Mouse (Mus musculus) macrophage (primary cell): ENCODE measurements around the gene Snrpb. TPM values are rescaled to one million over a fixed set of nuclear protein-coding genes. Genes with fewer than 3 reads are reported as not detected.
A peak's percentile ranks its signal among the peaks of the same experiment; 100 is the strongest.

Source experiments
- H3K27ac ChIP-seq: fragments of 350-480 bp; formaldehyde crosslinking; 2 replicates; pipeline ENCODE4 v1.9.0; 2021
- H3K36me3 ChIP-seq: fragments of 350-480 bp; formaldehyde crosslinking; 2 replicates; pipeline ENCODE4 v1.9.0; 2021; ENCODE audit errors: inconsistent target
- H3K4me3 ChIP-seq: fragments of 350-480 bp; formaldehyde crosslinking; 2 replicates; pipeline ENCODE4 v1.9.0; 2021; ENCODE audit errors: inconsistent target
- H3K79me2 ChIP-seq: fragments of 350-480 bp; formaldehyde crosslinking; 2 replicates; pipeline ENCODE4 v1.9.0; 2021; ENCODE audit errors: inconsistent target
- whole genome bisulfite sequencing: methylation state at CpG from one replicate; pipeline ENCODE4 v1.1.7; 2026; ENCODE audit warnings: inconsistent platforms; ENCODE audit not compliant: missing documents; 5-methylcytosine and 5-hydroxymethylcytosine counted together
- polyA plus RNA-seq: library from polyadenylated mRNA; stranded (reverse); fragments of 250-400 nt; gene quantifications from 3 replicates; pipeline ENCODE4 v1.2.4, GENCODE M21; 2018; ENCODE audit warnings: inconsistent platforms
- total RNA-seq, 78 experiments: library from RNA; depleted of rRNA; stranded (reverse); fragments of 250-400 nt; gene quantifications; 1 replicate in 9 of 78; 2 replicates in 24 of 78; 3 replicates in 43 of 78; 4 replicates in 2 of 78; pipeline ENCODE4 v1.2.4; 2018; ENCODE audit warnings: inconsistent platforms in 56 of 78

The Snrpb gene
- 10 to 100 TPM in 25 of 26 experiments, 1 to 10 TPM in 1; 9.0 to 38.6 (median 23.1) TPM for total RNA-seq (2018; cell fraction: chromatin; rRNA removed)
- total RNA-seq (2018; cell fraction: cytosol; rRNA removed): 100 to 1,000 TPM in 14 of 26 experiments, 10 to 100 TPM in 12; 70.7 to 144 (median 105) TPM
- total RNA-seq (2018; cell fraction: nucleus; rRNA removed): 10 to 100 TPM; 22.8 to 63.6 (median 36.0) TPM
- 53.8 to 226 TPM (median 142 TPM) in 3 replicates for polyA plus RNA-seq

- peaks cover 44% of the 10 kb centered on the region for H3K79me2 ChIP-seq
- H3K27ac ChIP-seq: peak within 1 kb of the TSS; percentile 55
- peaks cover 29% of the 10 kb centered on the region; the same call in 1 of the 2 replicates for H3K36me3 ChIP-seq
- H3K4me3 ChIP-seq: peak within 1 kb of the TSS; percentile 90
- WGBS: under 1% methylated on average over 81 of the region's 81 CpGs
Observed at GRCm38 (mm10) chr2:130178706-130179506, at the start of gene Snrpb. Gene Snrpb, minus strand, starts transcription at chr2:130179403.

- 81% methylated on average over 2 of the region's 2 CpGs for WGBS
- Histone ChIP-seq H3K36me3 (no peaks in the 10 kb centered on the region), H3K27ac (no peak overlapping the region), H3K4me3 (no peak overlapping the region), H3K79me2 (no peaks in the 10 kb centered on the region)
Observed at GRCm38 (mm10) chr2:130211581-130211980, 32.4 kb upstream of the Snrpb start.

GRCm38 (mm10) chr2:130209636-130210035, 30.4 kb upstream of the Snrpb start:
- 96% methylated on average over 3 of the region's 3 CpGs for WGBS
- Histone ChIP-seq H3K36me3 (no peaks in the 10 kb centered on the region), H3K27ac (no peak overlapping the region), H3K79me2 (no peaks in the 10 kb centered on the region), H3K4me3 (no peak overlapping the region)

GRCm38 (mm10) chr2:130207996-130208395, 28.8 kb upstream of the Snrpb start:
- Histone ChIP-seq H3K4me3 (no peak overlapping the region), H3K79me2 (no peaks in the 10 kb centered on the region), H3K36me3 (no peaks in the 10 kb centered on the region), H3K27ac (no peak overlapping the region)
- WGBS: 93% methylated on average over 3 of the region's 3 CpGs

- Histone ChIP-seq H3K4me3 (no peak overlapping the region), H3K79me2 (no peaks in the 10 kb centered on the region), H3K36me3 (no peaks in the 10 kb centered on the region), H3K27ac (no peak overlapping the region)
- 55% methylated on average over 2 of the region's 2 CpGs for WGBS
Observed at GRCm38 (mm10) chr2:130207376-130207775, 28.2 kb upstream of the Snrpb start.

GRCm38 (mm10) chr2:130200961-130201360, 21.8 kb upstream of the Snrpb start:
- no peaks in the 10 kb centered on the region for H3K79me2 ChIP-seq
- no peak overlapping the region for H3K27ac ChIP-seq
- no peaks in the 10 kb centered on the region for H3K36me3 ChIP-seq
- 96% methylated on average over 4 of the region's 5 CpGs for WGBS
- H3K4me3 ChIP-seq: no peak overlapping the region

- H3K36me3 ChIP-seq: no peaks in the 10 kb centered on the region
- no peak within 1 kb of the TSS for H3K27ac ChIP-seq
- H3K79me2 ChIP-seq: no peaks in the 10 kb centered on the region
- H3K4me3 ChIP-seq: no peak within 1 kb of the TSS
- WGBS: 96% methylated on average over 16 of the region's 16 CpGs
Observed at GRCm38 (mm10) chr2:130194894-130195293, 15.7 kb upstream of the Snrpb start, which contains the start of gene Tmc2. Gene Tmc2, plus strand, starts transcription at chr2:130195194.

GRCm38 (mm10) chr2:130188391-130188790, 9.2 kb upstream of the Snrpb start:
- no peaks in the 10 kb centered on the region for H3K36me3 ChIP-seq
- H3K4me3 ChIP-seq: no peak overlapping the region
- H3K27ac ChIP-seq: no peak overlapping the region
- 92% methylated on average over 12 of the region's 12 CpGs for WGBS
- no peaks in the 10 kb centered on the region for H3K79me2 ChIP-seq

- Histone ChIP-seq H3K36me3 (peaks cover 22% of the 10 kb centered on the region; the same call in 1 of the 2 replicates), H3K27ac (peak overlapping the region; percentile 54), H3K4me3 (peak overlapping the region; percentile 65), H3K79me2 (peaks cover 43% of the 10 kb centered on the region)
- WGBS: 3% methylated on average over 15 of the region's 15 CpGs
Observed at GRCm38 (mm10) chr2:130179507-130180019, 360 bp upstream of the Snrpb start.

GRCm38 (mm10) chr2:130178381-130178705, 860 bp downstream of the Snrpb start:
- WGBS: under 1% methylated on average over 11 of the region's 11 CpGs
- H3K27ac ChIP-seq: peak overlapping the region; percentile 55
- peaks cover 34% of the 10 kb centered on the region; the same call in 1 of the 2 replicates for H3K36me3 ChIP-seq
- H3K4me3 ChIP-seq: peak overlapping the region; percentile 90
- H3K79me2 ChIP-seq: peaks cover 44% of the 10 kb centered on the region

- H3K36me3 ChIP-seq: peaks cover 49% of the 10 kb centered on the region
- peaks cover 44% of the 10 kb centered on the region for H3K79me2 ChIP-seq
- no peak overlapping the region for H3K27ac ChIP-seq
- H3K4me3 ChIP-seq: peak overlapping the region; percentile 90; the same call in 1 of the 2 replicates
- 51% methylated on average over 8 of the region's 8 CpGs for WGBS
Observed at GRCm38 (mm10) chr2:130176820-130177219, 2.4 kb downstream of the Snrpb start.

- H3K36me3 ChIP-seq: peaks cover 70% of the 10 kb centered on the region
- H3K4me3 ChIP-seq: no peak overlapping the region
- H3K79me2 ChIP-seq: peaks cover 22% of the 10 kb centered on the region
- WGBS: 92% methylated on average over 2 of the region's 2 CpGs
- H3K27ac ChIP-seq: no peak overlapping the region
Observed at GRCm38 (mm10) chr2:130171674-130172073, 7.5 kb downstream of the Snrpb start.

GRCm38 (mm10) chr2:130167861-130168260, 11.3 kb downstream of the Snrpb start:
- 52% methylated on average over 3 of the region's 3 CpGs for WGBS
- no peaks in the 10 kb centered on the region for H3K79me2 ChIP-seq
- H3K4me3 ChIP-seq: no peak overlapping the region
- H3K36me3 ChIP-seq: peaks cover 32% of the 10 kb centered on the region
- no peak overlapping the region for H3K27ac ChIP-seq

GRCm38 (mm10) chr2:130166311-130167214, 12.6 kb downstream of the Snrpb start:
- Histone ChIP-seq H3K4me3 (no peak overlapping the region), H3K79me2 (no peaks in the 10 kb centered on the region), H3K36me3 (peaks cover 19% of the 10 kb centered on the region), H3K27ac (no peak overlapping the region)
- WGBS: 73% methylated on average over 9 of the region's 9 CpGs
